Mouse (Mus musculus) midbrain, embryonic 16.5 days (tissue): ENCODE data around the gene Zkscan17. TPM values are rescaled to one million over a fixed set of nuclear protein-coding genes. Genes with fewer than 3 reads are reported as not detected.
"Not testable (repeated sequence)": the region's sequence is repeated elsewhere in the genome, so short reads cannot be mapped to it uniquely, and the experiment has no call there.

Experiments used
- ATAC-seq: fragments of 200-750 bp; cut with Nextera tagmentation; 2 replicates; pipeline ENCODE4 v1.8.0; 2017; ENCODE audit warnings: moderate TSS enrichment
- H3K27ac ChIP-seq: fragments of 300-500 bp; sonication (generic); 2 replicates; pipeline ENCODE4 v1.5.1; 2014; ENCODE audit warnings: mild to moderate bottlenecking, low read length, mixed read lengths
- H3K27me3 ChIP-seq: fragments of 300-500 bp; sonication (generic); 2 replicates; pipeline ENCODE4 v1.6.1; 2014; ENCODE audit warnings: low read depth, low read length, mixed read lengths; ENCODE audit not compliant: control insufficient read depth, insufficient read depth
- H3K36me3 ChIP-seq: fragments of 300-500 bp; sonication (generic); 2 replicates; pipeline ENCODE4 v1.6.1; 2014; ENCODE audit warnings: mild to moderate bottlenecking, low read length, moderate library complexity, mixed read lengths; ENCODE audit not compliant: control insufficient read depth, insufficient read depth
- H3K4me1 ChIP-seq: fragments of 300-500 bp; sonication (generic); 2 replicates; pipeline ENCODE4 v1.6.1; 2014; ENCODE audit warnings: mild to moderate bottlenecking, low read length, mixed read lengths; ENCODE audit not compliant: control insufficient read depth, insufficient read depth
- H3K4me2 ChIP-seq: fragments of 300-500 bp; sonication (generic); 2 replicates; pipeline ENCODE4 v1.6.1; 2014; ENCODE audit warnings: mild to moderate bottlenecking, low read length, mixed read lengths
- H3K4me3 ChIP-seq: fragments of 300-500 bp; sonication (generic); 2 replicates; pipeline ENCODE4 v1.5.1; 2014; ENCODE audit warnings: low read depth, mild to moderate bottlenecking, low read length, moderate library complexity, mixed read lengths
- H3K9ac ChIP-seq: fragments of 300-500 bp; sonication (generic); 2 replicates; pipeline ENCODE4 v1.6.1; 2014; ENCODE audit warnings: low read depth, low read length, mixed read lengths
- H3K9me3 ChIP-seq: fragments of 300-500 bp; sonication (generic); replicated peaks from 2 replicates; pipeline ENCODE4 v1.6.1; 2014; ENCODE audit warnings: mild to moderate bottlenecking, low read length, mixed read lengths; ENCODE audit not compliant: control insufficient read depth, poor library complexity, severe bottlenecking
- WGBS: fragments of 180-500 bp; shearing (Covaris S2); extraction: QIAGEN DNeasy Blood & Tissue Kit; methylation state at CpG from one replicate; pipeline ENCODE4 v1.1.7; 2014; 5-methylcytosine and 5-hydroxymethylcytosine counted together
- polyA plus RNA-seq: library from polyadenylated mRNA; unstranded; fragments of >200 nt; fragmentation: Nextera tagmentation; extraction: Ambion mirVana; gene quantifications from 2 replicates; pipeline ENCODE4 v1.2.1, GENCODE M21; 2015

The Zkscan17 gene
- polyA plus RNA-seq: 13.4 TPM in 2 replicates

DNA sequence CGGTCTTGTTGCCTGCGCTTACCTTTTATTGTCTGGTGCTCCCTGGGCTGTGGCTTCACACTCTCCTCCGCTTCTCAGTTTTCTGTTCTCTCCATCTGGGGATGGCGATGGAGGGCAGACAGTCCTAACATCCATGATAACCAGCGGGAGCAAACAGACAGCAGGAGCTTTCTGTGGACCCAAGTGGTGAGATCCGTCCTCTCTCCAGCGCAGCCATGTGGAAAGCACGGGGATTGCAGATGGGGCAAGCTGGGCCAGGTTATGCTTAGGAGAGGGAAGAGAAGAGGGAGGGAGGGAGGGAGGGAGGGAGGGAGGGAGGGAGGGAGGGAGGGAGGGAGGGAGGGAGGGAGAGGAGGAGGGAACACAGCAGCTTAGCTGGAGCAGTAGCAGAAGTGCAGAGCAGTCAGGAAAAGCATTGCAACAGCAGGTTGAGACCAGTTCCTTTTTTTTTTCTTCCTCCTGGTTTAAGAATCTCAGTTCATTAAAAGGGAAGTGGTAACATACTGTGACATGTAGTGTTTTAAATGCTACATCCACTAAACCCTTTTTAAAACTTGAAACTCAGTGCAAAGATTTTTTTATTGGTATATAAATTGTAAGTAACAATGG is at the start of gene Zkscan17:
Zkscan17 (minus strand) TSS at position 280 of the 609 bp plus-strand sequence.
- Histone ChIP-seq H3K4me3 (no peak within 1 kb of the TSS), H3K27ac (no peak within 1 kb of the TSS), H3K4me2 (no peak within 1 kb of the TSS), H3K36me3 (no peaks in the 10 kb centered on the region), H3K9me3 (no peaks in the 10 kb centered on the region), H3K9ac (no peak within 1 kb of the TSS), H3K4me1 (no peaks in the 10 kb centered on the region), H3K27me3 (no peaks in the 10 kb centered on the region)
- 63% methylated on average over 8 of the region's 8 CpGs for WGBS
- no peak for ATAC-seq

DNA sequence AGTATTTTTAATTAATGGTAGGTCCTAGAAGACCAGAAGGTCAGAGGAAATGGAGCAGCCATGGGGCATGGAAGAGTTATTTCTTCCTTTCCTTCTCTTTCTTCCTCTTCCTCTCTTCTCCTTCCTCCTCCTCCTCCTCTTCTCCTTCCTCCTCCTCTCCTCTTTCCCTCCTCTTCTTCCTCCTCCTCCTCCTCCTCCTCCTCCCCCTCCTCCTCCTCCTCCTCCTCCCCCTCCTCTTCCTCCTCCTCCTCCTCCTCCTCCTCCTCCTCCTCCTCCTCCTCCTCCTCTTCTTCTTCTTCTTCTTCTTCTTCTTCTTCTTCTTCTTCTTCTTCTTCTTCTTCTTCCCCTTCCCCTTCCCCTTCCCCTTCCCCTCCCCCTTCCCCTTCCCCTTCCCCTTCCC is 49.6 kb upstream of the Zkscan17 start, which contains the start of gene Olfr222:
Olfr222 (minus strand) TSS at position 101 of the 400 bp plus-strand sequence.
- not testable (repeated sequence) for ATAC-seq, H3K9ac ChIP-seq, H3K36me3 ChIP-seq, H3K9me3 ChIP-seq, H3K4me1 ChIP-seq, H3K4me3 ChIP-seq, H3K27me3 ChIP-seq, H3K27ac ChIP-seq, H3K4me2 ChIP-seq

DNA sequence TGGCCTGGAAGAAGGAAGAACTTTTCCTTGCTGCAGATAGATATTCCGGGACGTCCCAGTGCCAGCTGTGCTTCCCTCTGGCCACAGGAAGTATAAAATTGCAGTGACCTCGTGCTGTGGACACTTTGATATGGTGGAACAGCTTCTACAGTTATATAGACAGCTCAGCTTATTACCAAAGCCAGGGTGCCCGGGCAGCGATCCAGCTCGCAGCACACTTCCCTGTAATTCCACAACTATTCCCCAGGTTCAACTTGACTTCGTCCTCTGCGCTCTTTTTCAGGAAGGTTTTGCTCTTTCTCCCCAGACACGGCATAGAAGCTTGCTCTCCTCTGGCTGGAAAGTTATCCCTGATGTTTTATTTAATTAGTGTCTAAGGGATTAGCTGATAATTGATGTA is 49.2 kb upstream of the Zkscan17 start:
- Histone ChIP-seq H3K4me3 (no peak overlapping the region), H3K4me1 (no peaks in the 10 kb centered on the region), H3K27me3 (no peaks in the 10 kb centered on the region), H3K27ac (no peak overlapping the region), H3K36me3 (no peaks in the 10 kb centered on the region), H3K4me2 (no peak overlapping the region), H3K9me3 (no peaks in the 10 kb centered on the region), H3K9ac (no peak overlapping the region)
- no peak for ATAC-seq
- WGBS: 72% methylated on average over 9 of the region's 9 CpGs

DNA sequence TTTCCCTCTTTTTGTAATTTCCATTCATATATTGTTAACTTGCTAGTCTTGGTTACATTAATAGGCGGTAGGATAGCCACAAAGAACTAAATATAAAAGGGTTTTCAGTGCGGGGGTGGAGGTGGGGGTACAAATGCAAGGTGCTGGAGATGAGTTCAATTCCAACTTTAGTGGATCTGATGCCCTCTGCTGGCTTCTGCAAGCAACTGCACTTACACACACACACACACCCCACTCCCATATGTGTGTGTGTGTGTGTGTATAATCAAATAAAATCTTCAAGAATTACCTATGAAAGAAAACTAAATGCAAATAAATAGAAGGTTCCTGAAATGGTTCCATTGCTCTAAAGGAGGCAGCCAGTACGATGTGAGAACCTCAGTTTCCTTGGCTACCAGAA is 42.8 kb upstream of the Zkscan17 start:
- 61% methylated on average over 3 of the region's 3 CpGs for WGBS
- H3K9me3 ChIP-seq: no peaks in the 10 kb centered on the region
- no peak for ATAC-seq
- no peaks in the 10 kb centered on the region for H3K36me3 ChIP-seq
- H3K4me3 ChIP-seq: no peak overlapping the region
- no peak overlapping the region for H3K9ac ChIP-seq
- no peaks in the 10 kb centered on the region for H3K4me1 ChIP-seq
- H3K27me3 ChIP-seq: no peaks in the 10 kb centered on the region
- no peak overlapping the region for H3K27ac ChIP-seq
- no peak overlapping the region for H3K4me2 ChIP-seq

DNA sequence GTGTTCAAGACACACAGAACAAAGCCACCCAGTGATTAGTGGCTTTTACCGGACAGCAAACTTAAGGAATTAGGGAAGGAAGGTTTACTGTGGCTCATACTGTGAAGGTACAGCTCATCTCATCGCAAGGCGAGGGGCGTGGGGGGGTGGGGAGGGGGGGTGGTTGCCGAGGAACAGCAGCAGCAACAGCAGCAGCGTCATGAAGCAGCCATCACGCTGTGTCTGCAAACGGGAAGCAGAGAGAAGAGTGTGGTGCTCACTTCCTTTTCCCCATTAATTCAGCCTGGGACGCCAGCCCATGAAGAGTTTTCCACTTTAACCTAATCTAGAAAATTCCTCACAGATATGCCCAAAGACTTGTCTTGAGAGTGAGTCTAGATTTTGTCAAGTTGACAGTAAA is 36.3 kb upstream of the Zkscan17 start:
- no peak overlapping the region for H3K4me2 ChIP-seq
- H3K27ac ChIP-seq: no peak overlapping the region
- WGBS: 73% methylated on average over 9 of the region's 9 CpGs

DNA sequence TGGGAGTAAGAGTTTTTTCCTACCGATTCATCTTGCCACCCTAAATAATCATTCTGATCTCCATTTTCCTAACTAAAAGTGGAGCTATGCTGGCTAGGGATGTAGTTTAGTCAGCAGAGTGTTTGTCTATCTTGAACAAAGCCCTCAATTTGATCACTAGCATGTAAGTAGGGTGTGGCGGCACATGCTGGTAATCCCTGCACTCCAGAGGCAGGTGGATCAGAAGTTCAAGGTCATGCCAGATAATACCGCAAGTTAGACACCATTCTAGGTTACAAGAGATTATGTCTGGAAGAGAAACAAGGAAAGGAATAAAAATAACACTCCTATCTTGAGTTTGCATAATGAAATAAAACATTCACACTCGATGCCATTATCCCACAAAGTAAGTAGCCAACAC is 35.8 kb upstream of the Zkscan17 start:
- no peaks in the 10 kb centered on the region for H3K27me3 ChIP-seq
- no peak for ATAC-seq
- no peak overlapping the region for H3K4me2 ChIP-seq
- H3K36me3 ChIP-seq: no peaks in the 10 kb centered on the region
- 90% methylated on average over 4 of the region's 4 CpGs for WGBS
- no peaks in the 10 kb centered on the region for H3K9me3 ChIP-seq
- H3K27ac ChIP-seq: no peak overlapping the region
- H3K4me3 ChIP-seq: no peak overlapping the region
- no peaks in the 10 kb centered on the region for H3K4me1 ChIP-seq
- no peak overlapping the region for H3K9ac ChIP-seq

More for the DNA sequence above, 36.3 kb upstream of the Zkscan17 start:
- ATAC-seq: no peak
- Histone ChIP-seq H3K9me3 (no peaks in the 10 kb centered on the region), H3K4me1 (no peaks in the 10 kb centered on the region), H3K27me3 (no peaks in the 10 kb centered on the region), H3K9ac (no peak overlapping the region), H3K4me3 (no peak overlapping the region), H3K36me3 (no peaks in the 10 kb centered on the region)

DNA sequence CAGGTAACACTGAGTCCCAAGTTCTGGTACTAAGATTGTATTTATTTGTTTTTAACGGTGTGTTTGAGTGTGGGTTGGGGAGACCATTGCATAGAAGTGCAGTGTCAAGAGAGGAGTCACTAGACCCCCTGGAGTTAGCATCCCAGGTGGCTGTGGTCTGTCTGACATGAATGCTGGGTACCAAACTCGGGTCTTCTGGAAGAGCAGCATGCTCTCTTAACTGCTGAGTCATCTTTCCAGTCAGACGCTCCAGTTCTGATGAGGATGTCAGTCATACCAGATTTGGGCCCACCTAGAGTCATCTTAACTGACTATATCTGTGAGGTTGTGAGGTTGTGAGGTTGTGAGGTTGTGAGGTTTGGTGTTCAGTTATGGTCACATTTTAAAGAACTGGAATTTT is 34.4 kb upstream of the Zkscan17 start:
- 75% methylated on average over 3 of the region's 3 CpGs for WGBS
- Histone ChIP-seq H3K9me3 (no peaks in the 10 kb centered on the region), H3K36me3 (no peaks in the 10 kb centered on the region), H3K27me3 (no peaks in the 10 kb centered on the region), H3K4me1 (no peaks in the 10 kb centered on the region), H3K27ac (no peak overlapping the region), H3K4me3 (no peak overlapping the region), H3K9ac (no peak overlapping the region), H3K4me2 (no peak overlapping the region)
- ATAC-seq: no peak

DNA sequence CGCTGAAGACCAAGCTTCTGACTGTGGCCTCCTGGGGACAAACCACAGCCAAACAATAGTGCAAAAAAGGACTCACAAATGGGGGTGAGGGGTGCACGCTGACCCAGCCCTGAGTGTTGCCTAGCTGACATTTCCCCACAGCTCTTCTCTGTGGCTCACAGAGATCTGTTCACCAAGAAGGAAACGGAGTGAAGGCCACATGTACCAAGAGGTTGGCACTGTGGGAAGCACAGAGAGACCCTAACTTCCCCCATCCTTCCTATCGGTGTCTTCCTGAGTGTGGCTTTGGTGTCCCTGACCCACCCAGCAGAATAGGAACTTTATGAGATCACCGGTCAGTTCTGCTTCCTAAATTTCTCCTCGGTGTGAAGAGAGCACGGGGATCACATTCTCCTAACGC is 28.0 kb upstream of the Zkscan17 start:
- H3K27ac ChIP-seq: no peak overlapping the region
- H3K4me1 ChIP-seq: no peaks in the 10 kb centered on the region
- no peak overlapping the region for H3K9ac ChIP-seq
- H3K4me2 ChIP-seq: no peak overlapping the region
- 74% methylated on average over 8 of the region's 8 CpGs for WGBS
- ATAC-seq: no peak
- no peaks in the 10 kb centered on the region for H3K36me3 ChIP-seq
- no peaks in the 10 kb centered on the region for H3K27me3 ChIP-seq
- H3K4me3 ChIP-seq: no peak overlapping the region
- no peaks in the 10 kb centered on the region for H3K9me3 ChIP-seq

DNA sequence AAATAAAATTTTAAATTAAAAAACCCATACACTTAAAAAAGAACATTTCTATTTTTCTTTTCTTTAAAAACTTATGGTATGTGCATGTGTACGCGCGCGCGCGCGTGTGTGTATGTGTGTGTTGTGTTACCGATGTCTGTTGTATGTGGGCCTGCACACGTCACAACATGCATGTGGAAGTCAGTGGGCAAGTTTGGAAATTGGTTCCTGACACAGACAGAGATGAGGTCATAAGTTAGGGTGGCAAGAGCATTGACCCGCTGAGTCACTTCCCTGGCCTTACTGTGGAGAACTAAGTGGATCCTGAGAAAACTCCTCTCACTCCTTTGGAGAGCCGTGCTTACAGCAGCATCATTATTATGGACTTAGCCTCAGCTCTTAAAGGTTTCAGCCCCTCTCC is 27.6 kb upstream of the Zkscan17 start:
- H3K4me3 ChIP-seq: no peak overlapping the region
- no peaks in the 10 kb centered on the region for H3K4me1 ChIP-seq
- no peaks in the 10 kb centered on the region for H3K36me3 ChIP-seq
- H3K4me2 ChIP-seq: no peak overlapping the region
- no peak overlapping the region for H3K9ac ChIP-seq
- no peak for ATAC-seq
- no peaks in the 10 kb centered on the region for H3K27me3 ChIP-seq
- WGBS: 91% methylated on average over 11 of the region's 11 CpGs
- H3K27ac ChIP-seq: no peak overlapping the region
- H3K9me3 ChIP-seq: no peaks in the 10 kb centered on the region
